Mouse (Mus musculus) forebrain, embryonic 16.5 days (tissue): ENCODE data around the gene Ankrd6. TPM values are rescaled to one million over a fixed set of nuclear protein-coding genes. Genes with fewer than 3 reads are reported as not detected.

Experiments
- ATAC-seq: fragments of 200-750 bp; cut with Nextera tagmentation; 2 replicates; pipeline ENCODE4 v1.8.0; 2017; ENCODE audit warnings: mild to moderate bottlenecking, moderate library complexity
- H3K27ac ChIP-seq: fragments of 300-500 bp; sonication (generic); 2 replicates; pipeline ENCODE4 v1.5.1; 2014; ENCODE audit warnings: low read length, control low read depth
- H3K27me3 ChIP-seq: fragments of 300-500 bp; sonication (generic); replicated peaks from 2 replicates; pipeline ENCODE4 v1.6.1; 2014; ENCODE audit warnings: low read length; ENCODE audit not compliant: control insufficient read depth, insufficient read depth
- H3K36me3 ChIP-seq: fragments of 300-500 bp; sonication (generic); 2 replicates; pipeline ENCODE4 v1.6.1; 2014; ENCODE audit not compliant: control insufficient read depth, insufficient read depth
- H3K4me1 ChIP-seq: fragments of 300-500 bp; sonication (generic); replicated peaks from 2 replicates; pipeline ENCODE4 v1.6.1; 2014; ENCODE audit warnings: low read length; ENCODE audit not compliant: control insufficient read depth, insufficient read depth
- H3K4me2 ChIP-seq: fragments of 300-500 bp; sonication (generic); 2 replicates; pipeline ENCODE4 v1.6.1; 2014; ENCODE audit warnings: mild to moderate bottlenecking, low read length, control low read depth
- H3K4me3 ChIP-seq: fragments of 300-500 bp; sonication (generic); replicated peaks from 2 replicates; pipeline ENCODE4 v1.5.1; 2014; ENCODE audit warnings: mild to moderate bottlenecking, low read length, control low read depth
- H3K9ac ChIP-seq: fragments of 300-500 bp; sonication (generic); replicated peaks from 2 replicates; pipeline ENCODE4 v1.6.1; 2014; ENCODE audit warnings: low read depth, low read length, control low read depth
- H3K9me3 ChIP-seq: fragments of 300-500 bp; sonication (generic); 2 replicates; pipeline ENCODE4 v1.6.1; 2016; ENCODE audit warnings: low read length; ENCODE audit not compliant: control insufficient read depth
- WGBS: fragments of 180-500 bp; shearing (Covaris S2); extraction: QIAGEN DNeasy Blood & Tissue Kit; methylation state at CpG from one replicate; pipeline ENCODE4 v1.1.7; 2014; 5-methylcytosine and 5-hydroxymethylcytosine counted together
- polyA plus RNA-seq: library from polyadenylated mRNA; unstranded; fragments of >200 nt; fragmentation: Nextera tagmentation; extraction: Ambion mirVana; gene quantifications from 2 replicates; pipeline ENCODE4 v1.2.1, GENCODE M21; 2015

Ankrd6 gene
- polyA plus RNA-seq, 1 experiment from 2014 or later: 37.0 TPM

- H3K27me3 ChIP-seq: no peaks in the 10 kb centered on the region
- no peak for ATAC-seq
- H3K4me2 ChIP-seq: no peak overlapping the region
- 46% methylated on average over 10 of the region's 10 CpGs for WGBS
- peaks cover 12% of the 10 kb centered on the region for H3K9me3 ChIP-seq
- H3K4me3 ChIP-seq: no peak overlapping the region
- H3K27ac ChIP-seq: no peak overlapping the region
- peaks cover 23% of the 10 kb centered on the region for H3K4me1 ChIP-seq
- H3K36me3 ChIP-seq: no peaks in the 10 kb centered on the region; the same call in 1 of the 2 replicates
- H3K9ac ChIP-seq: no peak overlapping the region
Measured at GRCm38 (mm10) chr4:32891341-32891740, 59.3 kb downstream of the Ankrd6 start.

GRCm38 (mm10) chr4:32890735-32891098 is 59.9 kb downstream of the Ankrd6 start:
- Histone ChIP-seq H3K9ac (no peak overlapping the region), H3K36me3 (no peaks in the 10 kb centered on the region; the same call in 1 of the 2 replicates), H3K4me2 (no peak overlapping the region), H3K4me3 (no peak overlapping the region), H3K4me1 (peaks cover 23% of the 10 kb centered on the region), H3K27ac (no peak overlapping the region; the same call in 1 of the 2 replicates), H3K27me3 (no peaks in the 10 kb centered on the region), H3K9me3 (peaks cover 12% of the 10 kb centered on the region)
- 83% methylated on average over 5 of the region's 5 CpGs for WGBS
- no peak for ATAC-seq

GRCm38 (mm10) chr4:32889996-32890734 is 60.5 kb downstream of the Ankrd6 start:
- peaks cover 23% of the 10 kb centered on the region for H3K4me1 ChIP-seq
- peak; percentile 49; the same call in 1 of the 2 replicates for ATAC-seq
- H3K9me3 ChIP-seq: peaks cover 11% of the 10 kb centered on the region
- 41% methylated on average over 10 of the region's 10 CpGs for WGBS
- H3K4me3 ChIP-seq: no peak overlapping the region
- no peak overlapping the region for H3K4me2 ChIP-seq
- peak overlapping the region; percentile 19; the same call in 1 of the 2 replicates for H3K9ac ChIP-seq
- no peaks in the 10 kb centered on the region for H3K27me3 ChIP-seq
- H3K36me3 ChIP-seq: no peaks in the 10 kb centered on the region; the same call in 1 of the 2 replicates
- H3K27ac ChIP-seq: peak overlapping the region; percentile 80

GRCm38 (mm10) chr4:32889246-32889645 is 61.4 kb downstream of the Ankrd6 start:
- Histone ChIP-seq H3K27ac (peak overlapping the region; percentile 80), H3K9me3 (peaks cover 3% of the 10 kb centered on the region), H3K4me1 (peaks cover 27% of the 10 kb centered on the region), H3K4me3 (no peak overlapping the region), H3K4me2 (peak overlapping the region; percentile 13; the same call in 1 of the 2 replicates), H3K9ac (no peak overlapping the region), H3K27me3 (no peaks in the 10 kb centered on the region), H3K36me3 (no peaks in the 10 kb centered on the region)
- WGBS: 9% methylated on average over 11 of the region's 11 CpGs
- ATAC-seq: peak; percentile 93

GRCm38 (mm10) chr4:32886479-32886878 is 64.2 kb downstream of the Ankrd6 start:
- no peak overlapping the region for H3K9ac ChIP-seq
- H3K4me1 ChIP-seq: peaks cover 26% of the 10 kb centered on the region
- no peak for ATAC-seq
- H3K27ac ChIP-seq: no peak overlapping the region
- no peaks in the 10 kb centered on the region for H3K27me3 ChIP-seq
- H3K4me3 ChIP-seq: no peak overlapping the region
- no peak overlapping the region for H3K4me2 ChIP-seq
- H3K9me3 ChIP-seq: no peaks in the 10 kb centered on the region
- 99% methylated on average over 3 of the region's 3 CpGs for WGBS
- no peaks in the 10 kb centered on the region for H3K36me3 ChIP-seq

- H3K4me1 ChIP-seq: peaks cover 9% of the 10 kb centered on the region
- no peak overlapping the region for H3K4me3 ChIP-seq
- ATAC-seq: no peak
- H3K36me3 ChIP-seq: no peaks in the 10 kb centered on the region
- no peak overlapping the region for H3K27ac ChIP-seq
- no peak overlapping the region for H3K9ac ChIP-seq
- no peak overlapping the region for H3K4me2 ChIP-seq
- WGBS: 30% methylated on average over 9 of the region's 9 CpGs
- H3K9me3 ChIP-seq: no peaks in the 10 kb centered on the region
- no peaks in the 10 kb centered on the region for H3K27me3 ChIP-seq
Measured at GRCm38 (mm10) chr4:32884599-32884998, 66.0 kb downstream of the Ankrd6 start.

- no peak overlapping the region for H3K4me3 ChIP-seq
- no peak overlapping the region for H3K4me2 ChIP-seq
- no peak overlapping the region for H3K9ac ChIP-seq
- H3K27me3 ChIP-seq: no peaks in the 10 kb centered on the region
- ATAC-seq: no peak
- no peaks in the 10 kb centered on the region for H3K9me3 ChIP-seq
- no peak overlapping the region for H3K27ac ChIP-seq
- peaks cover 3% of the 10 kb centered on the region; the same call in 1 of the 2 replicates for H3K4me1 ChIP-seq
- WGBS: 88% methylated on average over 4 of the region's 4 CpGs
- H3K36me3 ChIP-seq: no peaks in the 10 kb centered on the region
Measured at GRCm38 (mm10) chr4:32881001-32881400, 69.6 kb downstream of the Ankrd6 start.

- Histone ChIP-seq H3K4me1 (no peaks in the 10 kb centered on the region), H3K27ac (no peak overlapping the region), H3K9me3 (no peaks in the 10 kb centered on the region), H3K4me2 (no peak overlapping the region), H3K36me3 (no peaks in the 10 kb centered on the region), H3K4me3 (no peak overlapping the region), H3K9ac (no peak overlapping the region), H3K27me3 (no peaks in the 10 kb centered on the region)
- ATAC-seq: no peak
- 95% methylated on average over 4 of the region's 4 CpGs for WGBS
Measured at GRCm38 (mm10) chr4:32874669-32875068, 76.0 kb downstream of the Ankrd6 start.

GRCm38 (mm10) chr4:32872189-32872749 is 78.4 kb downstream of the Ankrd6 start:
- H3K4me1 ChIP-seq: no peaks in the 10 kb centered on the region
- H3K36me3 ChIP-seq: no peaks in the 10 kb centered on the region
- H3K4me3 ChIP-seq: no peak overlapping the region
- no peaks in the 10 kb centered on the region for H3K9me3 ChIP-seq
- ATAC-seq: no peak
- H3K27ac ChIP-seq: no peak overlapping the region
- WGBS: 91% methylated on average over 8 of the region's 8 CpGs
- no peak overlapping the region for H3K4me2 ChIP-seq
- H3K9ac ChIP-seq: no peak overlapping the region
- H3K27me3 ChIP-seq: no peaks in the 10 kb centered on the region
